Mouse (Mus musculus) liver, embryonic 16.5 days (tissue): ENCODE results near the gene Adk. TPM values are rescaled to one million over a fixed set of nuclear protein-coding genes. Genes with fewer than 3 reads are reported as not detected.
"Not testable (repeated sequence)": the region's sequence is repeated elsewhere in the genome, so short reads cannot be mapped to it uniquely, and the experiment has no call there.

ENCODE experiments used
- ATAC-seq: fragments of 200-750 bp; cut with Nextera tagmentation; 2 replicates; pipeline ENCODE4 v1.8.0; 2017; ENCODE audit warnings: low read depth, mild to moderate bottlenecking, moderate number of reproducible peaks, moderate library complexity
- H3K27ac ChIP-seq: fragments of 300-500 bp; sonication (generic); 2 replicates; pipeline ENCODE4 v1.5.1; 2014; ENCODE audit warnings: mild to moderate bottlenecking, low read length
- H3K27me3 ChIP-seq: fragments of 300-500 bp; sonication (generic); 2 replicates; pipeline ENCODE4 v1.6.1; 2014; ENCODE audit warnings: low read depth, low read length, mixed read lengths; ENCODE audit not compliant: control insufficient read depth, insufficient read depth
- H3K36me3 ChIP-seq: fragments of 300-500 bp; sonication (generic); 2 replicates; pipeline ENCODE4 v1.6.1; 2014; ENCODE audit warnings: mild to moderate bottlenecking; ENCODE audit not compliant: control insufficient read depth, insufficient read depth
- H3K4me1 ChIP-seq: fragments of 300-500 bp; sonication (generic); 2 replicates; pipeline ENCODE4 v1.6.1; 2014; ENCODE audit warnings: low read depth, low read length, mixed read lengths; ENCODE audit not compliant: control insufficient read depth
- H3K4me2 ChIP-seq: fragments of 300-500 bp; sonication (generic); 2 replicates; pipeline ENCODE4 v1.6.1; 2014; ENCODE audit warnings: low read depth, low read length, mixed read lengths
- H3K4me3 ChIP-seq: fragments of 300-500 bp; sonication (generic); 2 replicates; pipeline ENCODE4 v1.5.1; 2014; ENCODE audit warnings: low read depth, mild to moderate bottlenecking, low read length
- H3K9ac ChIP-seq: fragments of 300-500 bp; sonication (generic); 2 replicates; pipeline ENCODE4 v1.6.1; 2014; ENCODE audit warnings: low read depth, low read length
- H3K9me3 ChIP-seq: fragments of 300-500 bp; sonication (generic); replicated peaks from 2 replicates; pipeline ENCODE4 v1.6.1; 2016; ENCODE audit warnings: low read length; ENCODE audit not compliant: control insufficient read depth
- WGBS: fragments of 180-500 bp; shearing (Covaris S2); extraction: QIAGEN DNeasy Blood & Tissue Kit; methylation state at CpG from one replicate; pipeline ENCODE4 v1.1.7; 2014; ENCODE audit not compliant: insufficient replicate concordance; 5-methylcytosine and 5-hydroxymethylcytosine counted together
- polyA plus RNA-seq: library from polyadenylated mRNA; unstranded; fragments of >200 nt; fragmentation: Nextera tagmentation; extraction: Ambion mirVana; gene quantifications from 2 replicates; pipeline ENCODE4 v1.2.1, GENCODE M21; 2015

The Adk gene
- polyA plus RNA-seq, 1 experiment from 2014 or later, result 224 TPM

DNA sequence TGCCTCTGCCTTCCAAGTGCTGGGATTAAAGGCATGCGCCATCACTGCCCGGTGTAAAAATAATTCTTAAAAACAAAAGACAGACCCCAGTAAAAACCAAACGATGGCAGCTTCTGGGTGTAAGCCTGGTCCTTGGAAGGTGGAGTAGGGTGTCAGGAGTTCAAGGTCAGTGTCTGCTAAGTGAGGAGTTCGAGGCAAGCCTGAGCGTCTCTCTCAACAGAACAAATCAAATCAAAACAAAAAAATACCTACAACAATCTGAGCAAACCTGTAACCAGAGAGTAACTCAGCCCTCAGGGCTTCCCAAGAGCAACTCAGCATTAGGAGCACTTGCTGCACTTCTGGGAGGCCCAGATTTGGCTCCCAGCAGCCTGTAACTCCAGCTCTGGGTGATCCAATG lies 427.8 kb downstream of the Adk start:
- Histone ChIP-seq H3K27ac (no peak overlapping the region), H3K4me1 (no peaks in the 10 kb centered on the region), H3K9me3 (no peaks in the 10 kb centered on the region), H3K9ac (no peak overlapping the region), H3K27me3 (no peaks in the 10 kb centered on the region), H3K36me3 (no peaks in the 10 kb centered on the region), H3K4me2 (no peak overlapping the region), H3K4me3 (no peak overlapping the region)
- 71% methylated on average over 5 of the region's 5 CpGs for WGBS
- ATAC-seq, result no peak

GRCm38 (mm10) chr14:21481231-21481630 lies 428.9 kb downstream of the Adk start, which contains the start of gene Kat6b:
Gene Kat6b (plus strand): TSS chr14:21481434.
- 75% methylated on average over 7 of the region's 7 CpGs for WGBS
- Histone ChIP-seq H3K4me2 (no peak within 1 kb of the TSS), H3K36me3 (no peaks in the 10 kb centered on the region), H3K9me3 (no peaks in the 10 kb centered on the region), H3K27me3 (no peaks in the 10 kb centered on the region), H3K4me3 (no peak within 1 kb of the TSS), H3K9ac (no peak within 1 kb of the TSS), H3K4me1 (no peaks in the 10 kb centered on the region), H3K27ac (no peak within 1 kb of the TSS)
- no peak for ATAC-seq

DNA sequence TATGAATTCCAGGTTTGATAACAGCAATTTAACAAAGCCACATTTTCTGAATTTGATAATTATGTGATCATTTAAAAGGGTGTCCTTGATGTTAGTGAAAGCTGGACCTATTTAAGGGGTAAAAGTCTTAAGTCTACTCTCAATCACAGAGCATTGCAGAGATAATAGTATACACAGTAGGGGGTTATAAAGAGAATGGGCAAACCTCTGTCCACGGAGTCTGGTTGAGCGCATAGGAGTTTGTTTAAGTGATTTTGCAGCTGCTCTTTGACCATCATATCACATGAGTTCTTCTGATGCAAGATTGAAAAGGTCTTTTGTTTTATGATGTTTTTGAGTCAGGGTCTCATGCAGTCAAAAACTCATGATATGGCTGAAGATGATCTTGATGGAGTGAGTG lies 431.8 kb downstream of the Adk start:
- ATAC-seq, result no peak
- H3K4me3 ChIP-seq, result no peak overlapping the region
- 65% methylated on average over 2 of the region's 2 CpGs for WGBS
- H3K27ac ChIP-seq, result no peak overlapping the region
- H3K4me1 ChIP-seq, result no peaks in the 10 kb centered on the region
- H3K9me3 ChIP-seq, result no peaks in the 10 kb centered on the region
- no peak overlapping the region for H3K4me2 ChIP-seq
- H3K27me3 ChIP-seq, result no peaks in the 10 kb centered on the region
- no peaks in the 10 kb centered on the region for H3K36me3 ChIP-seq
- no peak overlapping the region for H3K9ac ChIP-seq

DNA sequence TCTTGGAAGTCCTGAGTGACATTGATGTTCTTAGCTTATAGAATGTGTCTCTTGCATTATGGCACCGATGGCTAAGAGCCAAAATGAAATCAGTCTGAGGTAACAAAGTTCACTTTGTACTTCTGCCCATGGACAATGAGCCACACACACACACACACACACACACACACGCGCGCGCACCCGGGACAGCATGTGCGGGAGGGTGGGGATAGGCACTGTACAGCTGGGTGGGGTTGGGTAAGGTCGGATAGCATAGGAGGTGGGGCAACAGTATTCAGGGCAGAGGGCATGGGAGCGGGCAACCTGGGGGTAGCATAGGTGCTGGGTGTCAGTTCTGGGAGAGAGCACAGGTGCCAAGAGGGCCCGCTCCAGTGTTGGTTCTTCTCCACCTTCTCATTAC lies 432.3 kb downstream of the Adk start:
- no peaks in the 10 kb centered on the region for H3K4me1 ChIP-seq

GRCm38 (mm10) chr14:21485961-21486520 lies 433.7 kb downstream of the Adk start:
- Histone ChIP-seq H3K27ac (no peak overlapping the region), H3K9ac (no peak overlapping the region), H3K36me3 (no peaks in the 10 kb centered on the region), H3K4me1 (no peaks in the 10 kb centered on the region), H3K4me3 (no peak overlapping the region), H3K9me3 (no peaks in the 10 kb centered on the region), H3K27me3 (no peaks in the 10 kb centered on the region), H3K4me2 (no peak overlapping the region)
- 74% methylated on average over 3 of the region's 3 CpGs for WGBS
- no peak for ATAC-seq

More for the DNA sequence above, 432.3 kb downstream of the Adk start:
- Histone ChIP-seq H3K9me3 (no peaks in the 10 kb centered on the region), H3K4me3 (no peak overlapping the region), H3K27ac (no peak overlapping the region), H3K4me2 (no peak overlapping the region), H3K36me3 (no peaks in the 10 kb centered on the region), H3K9ac (no peak overlapping the region), H3K27me3 (no peaks in the 10 kb centered on the region)
- ATAC-seq, result 0 out of 2 replicates have a peak, but pooled peaks have one; percentile 16
- 70% methylated on average over 10 of the region's 10 CpGs for WGBS

DNA sequence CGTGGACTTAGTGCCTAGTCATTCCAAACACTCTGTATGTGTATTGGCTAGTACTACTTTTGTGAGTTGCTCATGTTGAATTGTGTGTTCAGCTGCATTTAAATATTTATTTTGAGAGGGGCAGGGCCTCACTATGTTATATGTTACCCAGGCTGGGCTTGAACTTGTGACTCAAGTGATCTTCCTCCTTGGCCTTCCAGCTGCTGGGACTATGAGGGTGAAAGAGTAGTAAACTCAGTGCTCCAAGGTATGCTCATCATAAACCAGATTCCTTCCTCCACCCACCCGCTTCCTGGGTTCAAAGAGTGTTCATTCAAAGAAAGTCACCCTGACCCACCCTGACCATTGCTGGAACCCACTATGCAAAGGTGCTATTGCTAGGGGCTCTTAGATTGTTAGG lies 434.8 kb downstream of the Adk start:
- H3K27me3 ChIP-seq, H3K9ac ChIP-seq, H3K4me2 ChIP-seq, H3K4me1 ChIP-seq, H3K4me3 ChIP-seq, H3K9me3 ChIP-seq, H3K36me3 ChIP-seq, H3K27ac ChIP-seq, ATAC-seq: not testable (repeated sequence)
- 70% methylated on average over 2 of the region's 2 CpGs for WGBS

DNA sequence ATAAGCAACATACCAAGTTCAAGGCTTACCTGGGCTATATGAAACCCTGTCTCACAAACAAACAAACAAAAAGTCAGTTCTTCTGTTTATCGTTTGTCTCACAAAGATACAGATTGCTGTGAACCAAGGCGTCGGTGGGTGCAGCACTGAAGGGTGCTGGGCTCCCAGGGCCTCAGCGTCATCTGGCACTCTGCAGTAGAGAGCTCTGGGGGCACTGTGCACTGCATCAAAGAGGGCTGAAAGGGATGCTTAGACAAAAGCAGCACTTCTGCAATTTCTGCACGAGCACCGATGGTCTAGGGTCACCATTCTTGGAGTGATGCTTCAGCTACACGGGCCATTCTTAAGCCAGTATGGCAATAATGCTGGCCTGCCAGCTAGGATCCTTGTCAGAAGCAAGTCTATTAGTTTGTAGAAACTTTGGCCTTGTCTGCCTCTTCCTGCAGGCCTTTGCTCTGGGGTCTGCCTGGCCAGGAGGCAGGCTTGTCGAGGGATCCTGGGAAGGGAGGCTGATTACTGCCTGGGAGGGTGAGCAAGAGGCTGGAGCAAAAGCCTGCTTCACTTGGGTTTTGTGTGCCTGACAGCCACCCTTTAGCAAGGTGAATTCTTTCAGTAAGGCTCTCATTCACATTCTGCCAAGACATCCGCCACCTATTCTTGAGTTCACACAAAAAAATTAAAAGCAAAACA lies 436.2 kb downstream of the Adk start:
- WGBS, result 69% methylated on average over 8 of the region's 9 CpGs
- H3K36me3 ChIP-seq, H3K27ac ChIP-seq, H3K9me3 ChIP-seq, H3K4me3 ChIP-seq, ATAC-seq, H3K4me2 ChIP-seq, H3K27me3 ChIP-seq, H3K4me1 ChIP-seq, H3K9ac ChIP-seq: not testable (repeated sequence)

GRCm38 (mm10) chr14:21489116-21489485 lies 436.7 kb downstream of the Adk start:
- Histone ChIP-seq H3K27me3 (no peaks in the 10 kb centered on the region), H3K4me3 (no peak overlapping the region), H3K4me2 (no peak overlapping the region), H3K36me3 (no peaks in the 10 kb centered on the region), H3K27ac (no peak overlapping the region), H3K9ac (no peak overlapping the region), H3K4me1 (no peaks in the 10 kb centered on the region), H3K9me3 (no peaks in the 10 kb centered on the region)
- 71% methylated on average over 3 of the region's 3 CpGs for WGBS
- ATAC-seq, result no peak

DNA sequence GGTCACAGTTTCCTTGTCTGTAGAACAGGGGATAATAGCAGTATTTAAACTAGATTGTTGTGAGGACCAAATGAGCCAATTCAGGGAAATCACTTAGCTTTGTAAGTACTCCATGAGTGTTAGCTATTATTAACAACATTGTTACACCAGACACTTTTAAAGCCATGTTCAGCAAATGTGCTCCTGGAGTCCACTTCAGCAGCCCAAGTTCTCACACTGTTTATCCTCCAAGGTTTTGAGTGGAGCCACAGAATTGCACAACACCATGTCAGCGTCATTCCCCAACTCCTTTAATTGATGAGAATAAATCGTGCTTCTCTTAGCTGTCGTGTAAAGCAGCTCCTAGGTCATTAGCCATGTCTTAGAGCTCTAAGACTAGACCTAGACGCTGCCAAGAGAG lies 437.8 kb downstream of the Adk start:
- no peak overlapping the region for H3K4me3 ChIP-seq
- H3K27ac ChIP-seq, result no peak overlapping the region
- no peaks in the 10 kb centered on the region for H3K27me3 ChIP-seq
- H3K9me3 ChIP-seq, result no peaks in the 10 kb centered on the region
- no peak for ATAC-seq
- H3K4me2 ChIP-seq, result no peak overlapping the region
- H3K9ac ChIP-seq, result no peak overlapping the region
- 52% methylated on average over 4 of the region's 4 CpGs for WGBS
- no peaks in the 10 kb centered on the region for H3K36me3 ChIP-seq
- H3K4me1 ChIP-seq, result no peaks in the 10 kb centered on the region
